Comparison of ENCODE assay signal across 8 mouse cellular contexts in genomic region chr11:37237096-37237725, GRCm38 (mm10). TPM values are rescaled to one million over a fixed set of nuclear protein-coding genes. Genes with fewer than 3 reads are reported as not detected.
A peak's percentile ranks its signal among the peaks of the same experiment; 100 is the strongest.
DNase-seq lines count a peak whose midpoint lies in the region; ATAC-seq lines count a peak whose summit lies in the region.

No protein-coding gene starts in this region.

- peaks cover 6% of the 10 kb centered on the region for H3K4me1 ChIP-seq in limb, embryonic 12.5 days (replicated peaks)
- 0 out of 2 replicates have a peak, but pooled peaks cover 5% of the 10 kb centered on the region for H3K4me1 ChIP-seq in stomach, embryonic 16.5 days (ENCODE audit: control insufficient read depth, insufficient read depth, low read length)

- H3K9ac ChIP-seq in limb, embryonic 12.5 days (replicated peaks): peak overlapping the region; percentile 71; the same call in 1 of the 2 replicates
- H3K9ac ChIP-seq in stomach, embryonic 16.5 days (ENCODE audit: low read length): peak overlapping the region; percentile 73

- H3K4me2 ChIP-seq in limb, embryonic 12.5 days: peak overlapping the region; percentile 78
- peak overlapping the region; percentile 76 for H3K4me2 ChIP-seq in stomach, embryonic 16.5 days (ENCODE audit: low read depth, low read length)

- H3K36me3 ChIP-seq in limb, embryonic 12.5 days: no peaks in the 10 kb centered on the region
- no peaks in the 10 kb centered on the region for H3K36me3 ChIP-seq in stomach, embryonic 16.5 days (ENCODE audit: control insufficient read depth, insufficient read depth, low read length)

- peak overlapping the region; percentile 79 for H3K27ac ChIP-seq in limb, embryonic 12.5 days
- peak overlapping the region; percentile 65 for H3K27ac ChIP-seq in stomach, embryonic 16.5 days (ENCODE audit: low read length)

- H3K9me3 ChIP-seq in limb, embryonic 12.5 days: no peaks in the 10 kb centered on the region
- no peaks in the 10 kb centered on the region for H3K9me3 ChIP-seq in stomach, embryonic 16.5 days (replicated peaks; ENCODE audit: control insufficient read depth, low read length)

- peaks cover 26% of the 10 kb centered on the region for H3K27me3 ChIP-seq in limb, embryonic 12.5 days
- peaks cover 4% of the 10 kb centered on the region; the same call in 1 of the 2 replicates for H3K27me3 ChIP-seq in stomach, embryonic 16.5 days (ENCODE audit: control insufficient read depth, insufficient read depth, low read length)

- peak overlapping the region; percentile 66 for H3K4me3 ChIP-seq in limb, embryonic 12.5 days (replicated peaks)
- H3K4me3 ChIP-seq in stomach, embryonic 16.5 days (replicated peaks; ENCODE audit: low read length): peak overlapping the region; percentile 72

- WGBS in limb, embryonic 12.5 days: 36% methylated on average over 7 of the region's 7 CpGs
- 45% methylated on average over 7 of the region's 7 CpGs for WGBS in stomach, embryonic 16.5 days

- no peak; the same call in 1 of the 2 replicates for ATAC-seq in limb, embryonic 12.5 days (ENCODE audit: insufficient number of reproducible peaks, insufficient read depth, low FRiP score, low TSS enrichment, low read depth)
- ATAC-seq in stomach, embryonic 16.5 days (ENCODE audit: insufficient read depth, low FRiP score): no peak
- no peak for ATAC-seq in granulocyte monocyte progenitor cell, adult 5-6 weeks (replicated peaks; ENCODE audit: poor library complexity, severe bottlenecking)

- peak; percentile 6 for DNase-seq in adrenal gland, postnatal 14 days
- no peak for DNase-seq in adrenal gland, adult 18-20 months (ENCODE audit: low spot score in 2 of 2)
- peak; percentile 13 for DNase-seq in right cerebral cortex, adult 18-20 months
- no peak for DNase-seq in right cerebral cortex, postnatal 36 days (ENCODE audit: low spot score in 2 of 2)
- DNase-seq in embryo, embryonic 10.5 days (ENCODE audit: low spot score): no peak

RNA-seq across cellular contexts. Expression of gene Tenm2, which starts 1.4 kb away (rescaled TPM):
- 0.41 and 0.68 TPM in 2 replicates for total RNA-seq in adrenal gland, postnatal 14 days (2021)
- total RNA-seq in adrenal gland, adult 18-20 months (2021): 1 to 10 TPM in 1 of 2 experiments, under 1 TPM in 1; 0.36 to 1.1 TPM
- 0.76 and 0.94 TPM in 2 replicates for polyA plus RNA-seq in limb, embryonic 12.5 days (2016; fragmentation: Nextera tagmentation; extraction: Ambion mirVana)
- polyA plus RNA-seq in stomach, embryonic 16.5 days (2015; fragmentation: Nextera tagmentation; extraction: Ambion mirVana): 1.9 and 2.9 TPM in 2 replicates
- not detected in 2 replicates for total RNA-seq in granulocyte monocyte progenitor cell, adult 5-6 weeks (2014; fragmentation: Nextera tagmentation)
- total RNA-seq in granulocyte monocyte progenitor cell, adult 5-6 weeks (2017): not detected in 2 replicates

Comparison
In these comparisons a context has a peak if more than half of its experiments do, and no peak if none do; other contexts are left out.
1. DNase-seq: peak in adrenal gland, postnatal 14 days (single experiment) and right cerebral cortex, adult 18-20 months (single experiment); none in adrenal gland, adult 18-20 months (0 of 2), right cerebral cortex, postnatal 36 days (0 of 2) and embryo, embryonic 10.5 days (single experiment).